Mouse (Mus musculus): ENCODE results near the gene Ptprk. TPM values are rescaled to one million over a fixed set of nuclear protein-coding genes. Genes with fewer than 3 reads are reported as not detected.

Gene Ptprk
- polyA plus RNA-seq, 2 experiments, result 3.0 to 3.3 TPM

DNA sequence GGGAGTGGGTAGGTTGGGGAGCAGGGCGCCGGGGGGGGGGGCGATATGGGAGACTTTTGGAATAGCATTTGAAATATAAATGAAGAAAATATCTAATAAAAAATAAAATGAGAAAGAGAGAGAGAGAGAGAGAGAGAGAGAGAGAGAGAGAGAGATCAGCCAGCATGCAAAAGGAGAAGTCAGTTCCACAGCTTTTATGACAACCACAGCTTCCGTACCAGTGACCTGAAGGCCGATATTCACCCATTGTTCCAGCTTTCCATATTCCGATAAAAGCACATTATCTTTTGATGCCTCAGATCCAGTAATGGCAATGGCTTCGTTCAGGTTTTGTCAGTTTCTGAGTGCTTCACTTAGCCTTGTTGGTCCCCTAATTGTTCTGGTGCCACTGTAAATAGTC, 542.6 kb downstream of the Ptprk start:
- H3K4me1 ChIP-seq (replicated peaks; ENCODE audit: control insufficient read depth in 2 of 2, insufficient read depth in 2 of 2, low read length in 1 of 2), result no peaks in the 10 kb centered on the region
- H3K4me2 ChIP-seq (ENCODE audit: low read depth), result no peak overlapping the region
- H3K27me3 ChIP-seq (ENCODE audit: control insufficient read depth, insufficient read depth, low read length), result no peaks in the 10 kb centered on the region
- no peak overlapping the region for H3K9ac ChIP-seq (replicated peaks)
- TF ChIP-seq CTCF (IDR thresholded peaks at IDR 0.05; ENCODE audit: low read depth), result no peak
- no peak for TF ChIP-seq EP300 (IDR thresholded peaks at IDR 0.05; ENCODE audit: low read depth)
- H3K9me3 ChIP-seq (ENCODE audit: control insufficient read depth, low read length), result no peaks in the 10 kb centered on the region
- ATAC-seq (ENCODE audit: insufficient read depth) (no peak), DNase-seq (ENCODE audit: low read depth in 3 of 3, low spot score in 3 of 3) (no peak)
- no peaks in the 10 kb centered on the region for H3K36me3 ChIP-seq (replicated peaks; ENCODE audit: control insufficient read depth, insufficient read depth, low read depth)
- H3K4me3 ChIP-seq (ENCODE audit: insufficient read depth in 1 of 2, low read depth in 2 of 2, low read length in 2 of 2), result no peak overlapping the region
- WGBS (ENCODE audit: insufficient replicate concordance), result 80% methylated on average over 7 of the region's 7 CpGs
- H3K27ac ChIP-seq, result no peak overlapping the region

- ATAC-seq (ENCODE audit: insufficient read depth) (peak; percentile 53; the same call in 1 of the 2 replicates), DNase-seq (ENCODE audit: low read depth in 3 of 3, low spot score in 3 of 3) (no peak)
- Histone ChIP-seq H3K27ac (no peak overlapping the region), H3K4me1 (replicated peaks; ENCODE audit: control insufficient read depth in 2 of 2, insufficient read depth in 2 of 2, low read length in 1 of 2) (no peaks in the 10 kb centered on the region), H3K9ac (replicated peaks) (no peak overlapping the region), H3K27me3 (ENCODE audit: control insufficient read depth, insufficient read depth, low read length) (no peaks in the 10 kb centered on the region), H3K4me3 (ENCODE audit: insufficient read depth in 1 of 2, low read depth in 2 of 2, low read length in 2 of 2) (no peak overlapping the region), H3K4me2 (ENCODE audit: low read depth) (no peak overlapping the region), H3K36me3 (replicated peaks; ENCODE audit: control insufficient read depth, insufficient read depth, low read depth) (no peaks in the 10 kb centered on the region), H3K9me3 (ENCODE audit: control insufficient read depth, low read length) (no peaks in the 10 kb centered on the region)
- 22% methylated on average over 2 of the region's 2 CpGs for WGBS (ENCODE audit: insufficient replicate concordance)
- TF ChIP-seq CTCF (IDR thresholded peaks at IDR 0.05; ENCODE audit: low read depth) (no peak), EP300 (IDR thresholded peaks at IDR 0.05; ENCODE audit: low read depth) (no peak)
These were observed 543.4 kb downstream of the Ptprk start for GRCm38 (mm10) chr10:28618002-28618401.

GRCm38 (mm10) chr10:28619415-28619814, 544.8 kb downstream of the Ptprk start:
- TF ChIP-seq CTCF (IDR thresholded peaks at IDR 0.05; ENCODE audit: low read depth) (no peak), EP300 (IDR thresholded peaks at IDR 0.05; ENCODE audit: low read depth) (no peak)
- H3K9ac ChIP-seq (replicated peaks), result no peak overlapping the region
- WGBS (ENCODE audit: insufficient replicate concordance), result 68% methylated on average over 1 of the region's 1 CpGs
- DNase-seq (ENCODE audit: low read depth in 3 of 3, low spot score in 3 of 3), result no peak
- no peak overlapping the region for H3K4me2 ChIP-seq (ENCODE audit: low read depth)
- H3K36me3 ChIP-seq (replicated peaks; ENCODE audit: control insufficient read depth, insufficient read depth, low read depth), result no peaks in the 10 kb centered on the region
- H3K4me1 ChIP-seq (replicated peaks; ENCODE audit: control insufficient read depth in 2 of 2, insufficient read depth in 2 of 2, low read length in 1 of 2), result no peaks in the 10 kb centered on the region
- no peak for ATAC-seq (ENCODE audit: insufficient read depth)
- no peaks in the 10 kb centered on the region for H3K27me3 ChIP-seq (ENCODE audit: control insufficient read depth, insufficient read depth, low read length)
- H3K4me3 ChIP-seq (ENCODE audit: insufficient read depth in 1 of 2, low read depth in 2 of 2, low read length in 2 of 2), result no peak overlapping the region
- H3K27ac ChIP-seq, result no peak overlapping the region
- H3K9me3 ChIP-seq (ENCODE audit: control insufficient read depth, low read length), result no peaks in the 10 kb centered on the region

GRCm38 (mm10) chr10:28636096-28636495, 561.5 kb downstream of the Ptprk start:
- no peak overlapping the region for H3K9ac ChIP-seq (replicated peaks)
- H3K36me3 ChIP-seq (replicated peaks; ENCODE audit: control insufficient read depth, insufficient read depth, low read depth), result no peaks in the 10 kb centered on the region
- no peaks in the 10 kb centered on the region for H3K4me1 ChIP-seq (replicated peaks; ENCODE audit: control insufficient read depth in 2 of 2, insufficient read depth in 2 of 2, low read length in 1 of 2)
- no peaks in the 10 kb centered on the region for H3K27me3 ChIP-seq (ENCODE audit: control insufficient read depth, insufficient read depth, low read length)
- H3K4me2 ChIP-seq (ENCODE audit: low read depth), result no peak overlapping the region
- TF ChIP-seq EP300 (IDR thresholded peaks at IDR 0.05; ENCODE audit: low read depth), result no peak
- TF ChIP-seq CTCF (IDR thresholded peaks at IDR 0.05; ENCODE audit: low read depth), result no peak
- no peak overlapping the region for H3K4me3 ChIP-seq (ENCODE audit: insufficient read depth in 1 of 2, low read depth in 2 of 2, low read length in 2 of 2)
- no peak for ATAC-seq (ENCODE audit: insufficient read depth)
- no peak overlapping the region for H3K27ac ChIP-seq
- no peaks in the 10 kb centered on the region for H3K9me3 ChIP-seq (ENCODE audit: control insufficient read depth, low read length)
- no peak for DNase-seq (ENCODE audit: low read depth in 3 of 3, low spot score in 3 of 3)

DNA sequence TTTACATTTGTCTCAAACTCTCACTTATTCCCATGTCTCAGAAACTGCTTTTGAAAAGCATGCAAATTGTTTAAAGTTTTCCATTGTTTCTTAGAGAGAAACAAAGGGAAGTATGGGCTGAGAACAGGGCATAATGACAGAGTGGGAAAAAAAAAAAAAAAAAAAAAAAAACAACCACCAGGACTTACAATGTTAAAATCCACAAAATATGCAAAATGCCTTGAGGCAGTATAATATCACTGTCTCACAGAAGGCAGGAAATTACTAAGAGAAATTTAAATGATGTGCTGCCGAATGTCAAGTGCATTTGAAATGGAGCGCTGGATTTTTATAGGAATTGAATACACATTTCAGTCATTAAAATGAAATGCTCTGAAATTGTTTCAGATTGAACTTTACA, 567.3 kb downstream of the Ptprk start:
- no peak overlapping the region for H3K4me2 ChIP-seq (ENCODE audit: low read depth)

More for the DNA sequence above, 567.3 kb downstream of the Ptprk start:
- ATAC-seq (ENCODE audit: insufficient read depth) (no peak), DNase-seq (ENCODE audit: low read depth in 3 of 3, low spot score in 3 of 3) (no peak)
- Histone ChIP-seq H3K27me3 (ENCODE audit: control insufficient read depth, insufficient read depth, low read length) (no peaks in the 10 kb centered on the region), H3K4me1 (replicated peaks; ENCODE audit: control insufficient read depth in 2 of 2, insufficient read depth in 2 of 2, low read length in 1 of 2) (no peaks in the 10 kb centered on the region), H3K4me3 (ENCODE audit: insufficient read depth in 1 of 2, low read depth in 2 of 2, low read length in 2 of 2) (no peak overlapping the region), H3K27ac (no peak overlapping the region), H3K9ac (replicated peaks) (no peak overlapping the region), H3K36me3 (replicated peaks; ENCODE audit: control insufficient read depth, insufficient read depth, low read depth) (no peaks in the 10 kb centered on the region), H3K9me3 (ENCODE audit: control insufficient read depth, low read length) (no peaks in the 10 kb centered on the region)
- WGBS (ENCODE audit: insufficient replicate concordance), result 80% methylated on average over 2 of the region's 2 CpGs
- no peak for TF ChIP-seq EP300 (IDR thresholded peaks at IDR 0.05; ENCODE audit: low read depth)
- TF ChIP-seq CTCF (IDR thresholded peaks at IDR 0.05; ENCODE audit: low read depth), result no peak

Small RNA genes lying within 50 kb of the gene (microRNA-seq; reads per million reads assigned to microRNA genes)
- not detected for gene Gm22370
